Mouse (Mus musculus) layer of hippocampus, adult 9-10 months (tissue): ENCODE data around the gene Gpr153.

ENCODE experiments used
- DNase-seq: peaks from one replicate; pipeline ENCODE4 v3.0.0; 2022; ENCODE audit warnings: low spot score

The Gpr153 gene

GRCm38 (mm10) chr4:152264867-152265568, 9.0 kb upstream of the Gpr153 start:
- no peak for DNase-seq

- no peak for DNase-seq
These were observed 8.2 kb upstream of the Gpr153 start for GRCm38 (mm10) chr4:152265791-152266190.

- no peak for DNase-seq
These were observed 7.7 kb upstream of the Gpr153 start for GRCm38 (mm10) chr4:152266236-152266895.

GRCm38 (mm10) chr4:152267748-152268369, 6.2 kb upstream of the Gpr153 start:
- no peak for DNase-seq

- DNase-seq: no peak
These were observed 4.1 kb upstream of the Gpr153 start for GRCm38 (mm10) chr4:152269967-152270366.

GRCm38 (mm10) chr4:152270599-152270998, 3.4 kb upstream of the Gpr153 start:
- DNase-seq: no peak

- DNase-seq: no peak
These were observed 2.7 kb upstream of the Gpr153 start for GRCm38 (mm10) chr4:152271334-152271733.

GRCm38 (mm10) chr4:152272006-152272405, 2.0 kb upstream of the Gpr153 start:
- DNase-seq: no peak

GRCm38 (mm10) chr4:152272449-152273049, 1.5 kb upstream of the Gpr153 start:
- DNase-seq: no peak

GRCm38 (mm10) chr4:152273191-152273590, 841 bp upstream of the Gpr153 start:
- DNase-seq: no peak

- DNase-seq: no peak
These were observed 674 bp downstream of the Gpr153 start for GRCm38 (mm10) chr4:152274681-152275131.

GRCm38 (mm10) chr4:152276389-152277347, 2.6 kb downstream of the Gpr153 start:
- no peak for DNase-seq

GRCm38 (mm10) chr4:152277916-152278315, 3.9 kb downstream of the Gpr153 start:
- DNase-seq: no peak

- no peak for DNase-seq
These were observed 5.0 kb downstream of the Gpr153 start for GRCm38 (mm10) chr4:152278986-152279385.

GRCm38 (mm10) chr4:152281601-152282000, 7.6 kb downstream of the Gpr153 start:
- DNase-seq: no peak

- DNase-seq: no peak
These were observed 8.7 kb downstream of the Gpr153 start for GRCm38 (mm10) chr4:152282721-152283120.

GRCm38 (mm10) chr4:152283186-152283950, 9.3 kb downstream of the Gpr153 start:
- DNase-seq: peak; percentile 56

GRCm38 (mm10) chr4:152285505-152285904, 11.5 kb downstream of the Gpr153 start:
- no peak for DNase-seq

- DNase-seq: no peak
These were observed 12.2 kb downstream of the Gpr153 start for GRCm38 (mm10) chr4:152286183-152286582.

- DNase-seq: no peak
These were observed 12.9 kb downstream of the Gpr153 start for GRCm38 (mm10) chr4:152286887-152287286.
